Mouse (Mus musculus) lung, postnatal 0 days (tissue): Measurements from ENCODE around the gene Ccdc91.

Source experiments
- CTCF ChIP-seq: IDR thresholded peaks from 2 replicates; pipeline ENCODE4 v1.5.1; 2016; ENCODE audit warnings: antibody characterized with exemption, mild to moderate bottlenecking
- EP300 ChIP-seq: IDR thresholded peaks from 2 replicates; pipeline ENCODE4 v1.6.1; 2016; ENCODE audit warnings: antibody characterized with exemption, mild to moderate bottlenecking, control low read depth

DNA sequence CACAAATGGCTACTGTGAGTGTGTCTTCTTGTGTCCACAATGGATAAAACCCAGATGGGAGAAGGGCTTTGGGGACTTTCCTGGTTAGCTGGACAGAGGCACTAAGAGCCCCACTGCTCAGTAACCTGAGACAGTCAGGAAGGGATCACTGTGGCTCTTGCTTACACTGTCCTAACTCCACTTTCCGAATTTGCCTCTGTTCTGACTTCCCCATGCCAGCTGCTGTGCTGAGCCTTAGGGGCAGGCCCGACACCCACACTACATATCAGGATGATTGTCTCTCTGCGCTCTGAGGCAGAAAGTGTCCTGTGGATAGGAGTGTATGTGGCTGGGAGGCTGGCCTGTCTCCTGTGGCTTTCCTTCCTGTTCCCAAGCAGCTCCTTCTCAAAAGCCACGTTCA, 97.5 kb downstream of the Ccdc91 start:
- TF ChIP-seq CTCF: no peak
- no peak for TF ChIP-seq EP300
